Mouse (Mus musculus) embryonic stem cell, embryonic (primary cell): ENCODE results near the gene Lpxn.

Experiments used
- CTCF ChIA-PET, 4 experiments: fragments of 300-600 bp in 2 of 4; fragments of 350-600 bp in 2 of 4; sonication (Branson Sonifier 250); formaldehyde crosslinking; loops; one replicate each; lab custom pipeline; 2022; ENCODE audit warnings: inconsistent platforms in 2 of 4; lab: Charles Lee
- POLR2A ChIA-PET, 4 experiments: fragments of 300-600 bp in 2 of 4; fragments of 350-600 bp in 2 of 4; sonication (Branson Sonifier 250); formaldehyde crosslinking; loops; one replicate each; lab custom pipeline; 2022; ENCODE audit warnings: antibody characterized with exemption in 4 of 4, inconsistent platforms in 1 of 4; lab: Charles Lee

Gene Lpxn

DNA sequence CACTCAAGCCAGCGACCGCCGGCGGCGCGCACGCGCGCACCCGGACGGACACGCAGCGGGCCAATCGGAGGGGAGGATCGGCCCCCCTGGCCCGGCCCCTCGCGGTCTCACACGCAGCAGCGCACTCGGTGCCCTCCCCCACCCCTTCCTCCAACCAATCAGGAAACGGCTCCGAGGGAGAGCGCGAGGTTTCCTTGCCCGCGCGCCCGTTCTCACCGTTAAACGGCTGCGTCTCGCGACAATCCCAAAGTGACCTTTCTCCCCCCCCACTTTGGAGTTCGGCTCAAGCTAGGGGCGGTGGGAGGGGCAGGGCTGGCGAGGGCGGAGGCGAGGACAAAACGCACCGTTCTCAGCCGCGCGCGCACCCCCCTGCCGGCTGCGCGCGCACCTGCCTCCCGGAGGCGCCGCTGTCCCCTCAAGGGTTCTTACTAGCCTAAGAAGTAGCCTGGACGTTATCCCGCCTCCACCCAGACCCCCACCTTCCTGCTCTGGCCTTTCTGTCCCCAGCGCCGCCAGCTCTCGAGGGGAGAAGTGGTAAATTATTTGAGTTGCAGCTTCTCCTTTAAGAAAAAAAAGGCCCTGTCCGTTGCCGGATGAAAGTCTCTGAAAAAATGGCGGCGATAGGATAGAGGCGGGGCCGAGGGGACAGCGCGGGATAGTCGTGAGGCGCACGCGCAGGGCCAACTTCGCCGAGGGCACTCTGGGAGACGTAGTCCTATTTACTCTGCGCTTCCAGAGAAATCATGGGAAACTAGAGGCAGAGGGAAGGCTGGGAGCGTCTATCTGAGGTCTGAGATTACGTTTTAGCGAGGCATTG lies at the start of gene Lpxn, which contains the start of gene Zfp91:
Gene Lpxn, plus strand, starts transcription at position 683 of the 817 bp plus-strand sequence.
Gene Zfp91, minus strand, starts transcription at position 616 of the 817 bp plus-strand sequence.
- POLR2A ChIA-PET: interaction anchor here (0.6 to 3.7 kb wide), 56 partner anchors 9 to 1976 kb away, joined by 3 to 30 read pairs (median 3); partner anchors contain the start of genes Dtx4 (in 2 of the 4) and Tle4 (in 1 of the 4)
- CTCF ChIA-PET: interaction anchor here in 1 of 4 experiments (1.0 kb wide), 1 partner anchor 294 kb away, joined by 3 read pairs; the partner anchor contains the start of gene Dtx4

DNA sequence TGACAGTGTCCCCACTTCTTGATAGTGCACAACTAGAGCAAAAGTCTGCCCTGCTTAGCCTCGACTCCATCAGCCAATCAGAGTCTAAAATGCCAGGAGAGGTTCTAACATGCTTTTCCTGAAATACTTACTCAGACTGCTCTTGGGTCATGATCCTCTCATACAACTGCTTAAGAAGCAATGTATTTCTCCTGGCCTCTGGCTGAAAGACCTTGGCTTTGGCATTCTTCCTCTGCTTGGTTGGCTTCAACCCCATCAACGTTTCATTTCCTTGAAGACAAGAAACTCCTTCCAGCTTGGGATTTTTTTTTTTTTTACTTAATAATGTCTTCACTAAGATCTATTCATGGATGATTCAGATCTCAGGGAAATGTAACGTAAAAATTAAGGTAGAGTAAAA lies 39.7 kb upstream of the Lpxn start:
- ChIA-PET POLR2A (interaction anchor here in 1 of 4 experiments (1.2 kb wide), 1 partner anchor 39 kb away, joined by 3 read pairs; the partner anchor contains the start of genes Lpxn and Zfp91), CTCF (no interaction called here)

DNA sequence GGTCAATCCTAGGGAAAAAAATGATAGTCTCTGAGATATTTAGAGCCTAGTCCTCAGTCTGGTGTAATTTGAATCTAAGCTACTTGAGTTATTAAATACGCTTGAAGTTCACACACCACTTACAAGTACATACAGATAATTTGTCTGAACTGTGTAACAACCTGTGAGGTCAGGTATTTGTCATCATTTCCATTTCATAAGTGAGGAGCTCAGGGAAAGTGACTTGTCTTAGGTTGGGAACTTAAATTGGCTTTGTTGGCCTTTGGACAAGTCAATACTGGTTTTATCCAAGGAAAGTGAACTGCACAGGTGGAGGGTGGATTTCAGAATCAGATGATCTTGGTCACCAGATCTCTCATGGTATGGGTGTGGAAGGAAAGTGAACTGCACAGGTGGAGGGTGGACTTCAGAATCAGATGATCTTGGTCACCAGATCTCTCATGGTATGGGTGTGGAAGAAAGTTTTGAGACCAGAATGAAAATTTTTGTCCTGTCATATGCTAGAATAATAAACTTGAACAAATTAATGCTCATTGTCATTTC lies 37.0 kb upstream of the Lpxn start:
- ChIA-PET POLR2A (interaction anchor here in 2 of 4 experiments (0.6 to 1.4 kb wide), 2 partner anchors 28 to 37 kb away, joined by 3 read pairs; partner anchors contain the start of genes Lpxn (in 1 of the 2) and Zfp91 (in 1 of the 2)), CTCF (no interaction called here)

DNA sequence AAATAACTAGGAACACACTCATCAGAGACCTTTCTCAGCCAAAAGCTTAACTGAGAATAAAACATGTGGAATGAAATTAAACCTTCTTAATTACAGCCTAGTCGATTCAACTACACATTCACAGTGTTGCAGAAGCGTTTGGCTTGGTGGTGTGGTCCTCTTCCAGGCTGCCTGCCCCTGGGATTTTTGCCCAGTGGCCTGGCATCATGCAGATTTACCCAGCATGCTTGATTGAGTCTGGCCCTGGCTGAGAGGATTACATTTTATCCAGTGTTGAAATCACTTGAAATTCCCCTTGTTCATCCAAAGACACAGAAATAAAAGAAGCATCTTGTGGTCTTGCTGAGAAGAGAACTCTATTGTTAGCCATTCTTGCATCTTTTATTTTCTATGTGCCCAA lies 36.3 kb upstream of the Lpxn start:
- ChIA-PET CTCF (no interaction called here), POLR2A (interaction anchor here in 1 of 4 experiments (1.1 to 1.6 kb wide), 2 partner anchors 10 to 27 kb away, joined by 3 to 5 read pairs; no protein-coding TSS in a partner anchor)

DNA sequence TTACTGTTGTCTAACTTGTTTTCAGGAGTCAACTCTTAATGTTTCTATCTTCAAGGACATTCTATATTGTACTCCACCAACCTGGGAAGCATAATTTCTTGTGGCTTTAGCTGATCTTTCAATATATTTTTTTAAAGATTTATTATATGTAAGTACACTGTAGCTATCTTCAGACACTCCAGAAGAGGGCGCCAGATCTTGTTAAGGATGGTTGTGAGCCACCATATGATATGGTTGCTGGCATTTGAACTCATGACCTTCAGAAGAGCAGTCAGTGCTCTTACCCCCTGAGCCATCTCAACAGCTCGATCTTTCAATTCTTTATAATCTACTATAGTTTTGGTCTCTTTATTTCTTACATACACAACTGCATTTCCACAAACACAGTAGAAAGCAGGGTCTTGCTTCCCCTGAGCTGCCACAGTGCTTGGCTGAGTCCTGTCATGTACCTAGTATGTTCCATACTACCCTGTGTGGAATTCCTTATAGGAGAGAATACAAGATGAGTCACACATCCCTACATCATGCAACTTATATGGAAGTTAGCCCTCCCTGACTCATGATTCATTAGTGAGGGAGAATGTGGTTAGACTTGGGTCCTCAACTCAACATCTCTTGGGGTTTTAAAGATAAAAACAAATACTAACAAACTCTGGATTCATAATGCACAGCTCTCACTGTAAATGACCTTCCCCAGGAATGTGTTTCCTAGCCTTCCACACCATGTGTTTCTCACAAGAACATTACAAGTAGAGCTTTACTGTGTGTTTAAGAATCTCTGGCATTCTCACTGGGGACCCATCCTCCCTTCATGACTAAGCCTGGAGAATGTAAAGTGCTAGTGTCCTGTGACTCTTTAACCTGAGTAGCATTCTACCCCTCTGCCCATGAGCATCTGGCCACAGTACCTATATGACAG lies 33.5 kb upstream of the Lpxn start:
- ChIA-PET CTCF (interaction anchor here in 2 of 4 experiments (0.6 to 1.3 kb wide), 4 partner anchors 15 to 58 kb away, joined by 3 to 4 read pairs (median 3); no protein-coding TSS in a partner anchor), POLR2A (interaction anchor here in 3 of 4 experiments (0.6 to 2.2 kb wide), 7 partner anchors 9 to 38 kb away, joined by 3 to 11 read pairs (median 5); partner anchors contain the start of genes Lpxn (in 1 of the 3) and Zfp91 (in 1 of the 3))

DNA sequence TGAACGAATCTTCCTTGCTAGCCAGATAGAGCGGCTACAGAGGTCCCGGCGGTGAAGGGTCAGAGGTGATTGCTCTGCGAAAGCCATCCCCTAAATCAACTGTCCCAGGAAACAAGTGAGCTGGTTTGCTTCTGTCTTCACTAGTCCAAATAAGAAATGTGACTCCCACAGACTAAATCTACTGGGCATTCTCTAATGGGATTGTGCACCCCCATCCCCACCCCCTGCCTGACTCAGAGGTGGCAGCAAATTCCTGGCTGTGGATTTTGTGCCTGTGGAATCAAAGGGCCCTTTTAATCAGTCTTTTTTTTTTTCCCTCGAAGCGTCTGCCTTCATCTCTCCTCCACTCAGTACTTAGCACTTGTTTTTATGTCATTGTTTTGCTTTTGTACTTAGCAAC lies 30.7 kb upstream of the Lpxn start, which contains the start of gene Cntf:
Gene Cntf, minus strand, starts transcription at position 325 of the 400 bp plus-strand sequence.
- POLR2A ChIA-PET: interaction anchor here in 2 of 4 experiments (1.3 to 1.6 kb wide), 3 partner anchors 19 to 170 kb away, joined by 3 to 5 read pairs (median 4); no protein-coding TSS in a partner anchor
- CTCF ChIA-PET: no interaction called here

DNA sequence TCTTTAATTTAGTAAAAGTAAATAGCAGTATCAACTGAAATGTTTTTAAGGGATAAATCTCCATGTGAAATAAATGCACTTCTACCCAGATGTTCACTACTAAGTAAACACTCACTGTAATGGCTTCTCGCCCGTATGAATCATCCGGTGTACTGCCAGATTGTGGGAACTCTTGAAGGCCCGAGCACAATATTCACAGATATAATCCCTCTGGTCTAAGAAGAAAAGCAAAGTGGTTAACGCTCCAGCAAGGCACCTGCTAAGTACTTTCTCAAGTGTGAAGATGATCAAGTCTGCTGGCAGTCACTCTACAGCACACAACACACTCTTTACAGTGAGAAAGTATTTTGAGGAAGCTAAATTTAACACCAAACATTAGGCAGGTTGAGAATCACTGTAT lies 25.1 kb upstream of the Lpxn start:
- CTCF ChIA-PET: no interaction called here
- POLR2A ChIA-PET: interaction anchor here in 1 of 4 experiments (1.2 to 1.7 kb wide), 2 partner anchors 11 to 16 kb away, joined by 3 to 4 read pairs; no protein-coding TSS in a partner anchor

DNA sequence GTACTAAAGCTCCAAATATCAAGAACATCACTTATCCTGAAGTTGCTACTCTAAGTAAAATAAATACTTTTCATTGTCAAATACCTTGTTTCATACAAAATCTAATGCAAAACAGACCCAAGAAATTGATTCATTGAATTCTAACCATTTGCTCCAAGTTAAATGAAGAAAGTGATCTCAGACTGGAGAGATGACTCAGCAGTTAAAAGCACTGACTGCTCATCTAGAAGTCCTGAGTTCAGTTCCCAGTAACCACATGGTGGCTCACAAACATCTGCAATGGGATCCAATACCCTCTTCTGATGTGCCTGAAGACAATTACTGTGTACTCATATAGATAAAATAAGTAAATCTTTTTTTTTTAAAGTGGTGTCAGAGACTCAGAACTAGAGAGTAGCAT lies 15.6 kb upstream of the Lpxn start:
- POLR2A ChIA-PET: interaction anchor here in 1 of 4 experiments (0.8 to 1.0 kb wide), 2 partner anchors 12 to 15 kb away, joined by 5 to 6 read pairs; partner anchors contain the start of genes Lpxn and Zfp91

DNA sequence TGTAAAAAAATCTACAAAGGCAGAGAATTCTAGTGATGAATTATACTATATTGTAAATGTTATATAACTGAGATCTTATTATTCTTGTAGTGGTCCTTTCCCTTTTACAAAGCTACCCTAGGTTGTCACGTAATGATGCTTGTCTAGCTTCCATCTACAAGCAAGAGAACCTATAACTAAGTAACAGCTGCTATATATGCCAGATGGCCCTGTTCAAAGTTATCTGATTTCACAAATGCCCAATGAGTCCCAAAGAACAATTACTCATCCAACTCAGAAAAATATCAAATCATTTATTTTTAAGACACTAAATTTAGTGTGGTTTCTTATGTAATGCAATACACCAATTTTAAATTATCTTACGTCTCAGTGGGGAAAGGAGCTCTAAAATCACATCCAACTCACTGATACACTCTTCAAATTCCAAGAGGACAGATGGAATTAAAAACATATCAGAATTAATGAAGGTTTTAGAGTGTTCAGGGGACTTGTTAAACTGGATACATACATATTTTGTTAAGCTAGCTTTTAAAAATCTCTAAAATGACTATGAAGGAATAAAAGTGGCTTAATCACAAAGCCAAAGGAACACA lies 9.1 kb upstream of the Lpxn start:
- ChIA-PET CTCF (no interaction called here), POLR2A (interaction anchor here in 3 of 4 experiments (0.7 to 3.9 kb wide), 7 partner anchors 8 to 125 kb away, joined by 3 to 30 read pairs (median 3); partner anchors contain the start of genes Lpxn (in 2 of the 3) and Zfp91 (in 2 of the 3))

More for the DNA sequence above, 15.6 kb upstream of the Lpxn start:
- CTCF ChIA-PET: no interaction called here

DNA sequence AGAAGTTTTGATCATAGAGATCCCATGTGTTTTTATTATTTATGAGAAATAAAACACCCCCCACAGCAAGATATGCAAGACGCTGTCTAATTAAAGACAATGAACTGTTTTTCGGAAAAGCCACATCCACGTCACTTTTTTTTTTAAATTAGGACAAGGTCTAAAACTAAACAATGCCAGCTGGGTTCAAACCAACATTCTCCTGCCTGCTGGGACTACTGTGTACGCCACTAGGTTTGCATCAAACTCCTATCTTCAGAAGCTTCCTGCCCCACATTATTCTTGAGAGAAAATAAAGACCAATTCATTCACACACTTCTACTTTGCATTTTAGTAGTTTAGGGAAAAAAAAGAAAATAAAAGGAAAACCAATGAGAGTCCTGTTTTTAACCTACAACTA lies 8.3 kb upstream of the Lpxn start:
- ChIA-PET POLR2A (interaction anchor here in 1 of 4 experiments (1.1 kb wide), 1 partner anchor 51 kb away, joined by 3 read pairs; no protein-coding TSS in a partner anchor), CTCF (no interaction called here)

DNA sequence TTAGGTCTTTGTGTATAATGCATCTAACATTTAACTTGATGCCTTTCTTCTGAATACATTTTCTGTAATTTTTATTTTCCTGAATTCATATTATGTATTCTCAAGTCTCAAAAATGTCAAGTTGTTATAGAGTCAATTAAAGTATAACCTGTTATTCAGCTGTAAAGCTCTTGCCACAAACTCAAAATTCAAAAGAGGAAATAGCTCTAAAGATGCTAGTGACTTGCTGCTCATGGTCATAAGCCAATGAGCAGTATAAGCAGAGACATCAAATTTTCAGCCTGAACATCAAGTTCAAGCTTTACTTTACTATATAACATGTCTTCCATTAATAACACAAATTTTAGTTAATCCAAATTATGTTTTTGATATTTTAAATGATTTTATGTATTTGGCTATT lies 3.6 kb upstream of the Lpxn start:
- CTCF ChIA-PET: interaction anchor here in 1 of 4 experiments (0.7 kb wide), 1 partner anchor 168 kb away, joined by 13 read pairs; no protein-coding TSS in a partner anchor
- POLR2A ChIA-PET: interaction anchor here (0.7 to 1.6 kb wide), 9 partner anchors 9 to 144 kb away, joined by 3 to 6 read pairs (median 5); no protein-coding TSS in a partner anchor

DNA sequence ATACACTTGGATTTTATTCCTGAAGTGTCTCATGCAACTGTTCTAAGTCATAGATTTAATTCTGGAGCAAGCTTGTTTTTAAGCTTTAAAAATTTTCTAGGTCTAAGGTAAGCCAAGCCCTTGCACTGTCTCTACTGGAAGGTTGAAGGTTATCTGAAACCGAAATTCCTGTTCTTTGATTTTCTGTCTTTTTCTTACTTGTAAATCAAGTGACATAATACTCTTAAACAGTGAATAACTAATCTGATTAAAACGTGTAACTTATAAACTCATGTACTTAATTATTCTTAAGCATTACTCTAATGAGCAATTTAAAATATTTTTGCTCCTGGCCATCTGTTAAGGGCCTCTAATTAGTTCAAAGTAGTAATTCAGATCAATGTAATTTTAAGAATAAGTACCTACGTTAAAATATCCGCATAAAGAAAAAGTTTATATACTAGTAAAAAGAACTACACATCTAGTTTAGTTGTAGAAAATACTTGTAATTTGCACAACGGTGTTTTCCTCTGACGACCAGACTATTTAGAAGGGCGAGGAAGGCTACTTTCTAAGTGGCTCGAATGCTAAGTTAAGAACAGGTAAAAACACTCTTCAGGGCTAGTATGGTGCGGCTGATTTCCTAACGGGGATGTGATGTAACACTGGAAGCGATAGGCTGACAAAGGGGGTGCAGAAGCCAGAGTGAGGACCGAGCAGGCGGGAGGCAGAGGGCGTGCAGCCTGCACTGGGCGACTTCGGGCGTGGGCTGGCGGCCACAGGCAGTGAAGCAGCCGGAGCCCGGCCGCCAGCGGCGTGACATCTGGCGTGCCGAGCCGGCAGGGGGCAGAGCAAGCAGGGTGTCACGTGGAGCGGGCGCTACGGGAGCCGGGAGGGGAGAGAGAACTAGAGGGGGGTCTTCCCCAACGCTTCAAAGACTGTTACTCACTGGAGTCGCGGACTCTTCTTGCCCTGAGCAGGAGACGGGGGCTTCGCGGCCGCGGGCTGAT lies 1.6 kb upstream of the Lpxn start:
- ChIA-PET POLR2A (interaction anchor here in 3 of 4 experiments (0.7 to 3.7 kb wide), 24 partner anchors 8 to 1803 kb away, joined by 3 to 30 read pairs (median 4); partner anchors contain the start of gene Tle4 (in 1 of the 3)), CTCF (interaction anchor here in 1 of 4 experiments (0.6 kb wide), 1 partner anchor 19 kb away, joined by 3 read pairs; no protein-coding TSS in a partner anchor)

DNA sequence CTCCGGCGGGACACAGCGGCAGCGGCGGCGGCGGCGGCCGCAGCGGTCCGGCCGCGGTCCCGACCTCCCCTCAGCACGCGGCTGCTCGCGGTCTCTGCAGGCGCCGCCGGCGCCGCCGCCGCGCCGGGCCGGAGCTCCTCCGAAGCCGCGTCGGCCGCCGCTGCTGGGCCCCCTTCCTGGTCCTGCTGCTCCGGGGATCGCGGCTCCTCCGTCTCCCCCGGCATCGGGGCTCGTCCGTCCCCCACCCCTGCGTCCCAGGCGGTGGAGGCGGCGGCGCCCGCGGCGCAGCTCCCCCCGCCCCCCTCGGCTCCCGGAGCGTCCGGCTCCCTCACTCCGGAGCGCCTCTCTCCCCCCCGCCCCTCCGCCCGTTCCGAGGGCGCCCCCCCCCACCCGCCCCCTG lies 883 bp upstream of the Lpxn start:
- ChIA-PET POLR2A (interaction anchor here in 3 of 4 experiments (0.6 to 3.7 kb wide), 39 partner anchors 8 to 1803 kb away, joined by 3 to 30 read pairs (median 4); partner anchors contain the start of gene Tle4 (in 1 of the 3)), CTCF (interaction anchor here in 1 of 4 experiments (1.0 kb wide), 1 partner anchor 294 kb away, joined by 3 read pairs; the partner anchor contains the start of gene Dtx4)

DNA sequence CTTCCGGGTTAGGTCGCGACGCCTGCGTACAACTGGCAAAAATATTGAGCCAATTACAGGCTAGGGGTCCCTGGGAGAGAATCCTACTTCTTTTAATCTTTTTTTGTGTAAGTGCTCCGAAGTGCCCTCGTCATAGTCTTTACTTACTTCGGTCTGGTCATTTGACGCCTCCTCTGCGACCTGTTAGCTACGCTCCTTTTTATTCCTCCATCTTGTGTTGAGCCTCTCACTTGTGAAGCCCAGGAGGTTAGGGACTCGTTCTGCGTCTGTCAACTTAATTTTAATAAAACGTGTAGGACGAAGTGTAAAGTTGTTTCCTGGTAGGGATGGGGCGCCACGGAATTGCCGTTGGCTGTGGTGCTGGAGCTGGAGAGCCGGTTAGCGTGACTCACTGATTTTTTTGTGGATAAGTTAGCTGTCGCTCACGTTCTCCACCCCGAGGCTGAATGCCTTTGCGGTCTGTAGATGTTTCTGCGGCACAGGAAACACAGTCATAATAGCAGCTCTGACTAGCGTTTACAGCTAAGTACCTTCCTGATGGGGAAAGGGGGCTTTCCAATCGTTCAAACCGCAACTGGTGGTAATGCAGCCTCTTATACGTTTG lies 437 bp downstream of the Lpxn start:
- ChIA-PET POLR2A (interaction anchor here in 3 of 4 experiments (0.6 to 3.7 kb wide), 33 partner anchors 9 to 333 kb away, joined by 3 to 30 read pairs (median 4); partner anchors contain the start of gene Dtx4 (in 2 of the 3)), CTCF (no interaction called here)

DNA sequence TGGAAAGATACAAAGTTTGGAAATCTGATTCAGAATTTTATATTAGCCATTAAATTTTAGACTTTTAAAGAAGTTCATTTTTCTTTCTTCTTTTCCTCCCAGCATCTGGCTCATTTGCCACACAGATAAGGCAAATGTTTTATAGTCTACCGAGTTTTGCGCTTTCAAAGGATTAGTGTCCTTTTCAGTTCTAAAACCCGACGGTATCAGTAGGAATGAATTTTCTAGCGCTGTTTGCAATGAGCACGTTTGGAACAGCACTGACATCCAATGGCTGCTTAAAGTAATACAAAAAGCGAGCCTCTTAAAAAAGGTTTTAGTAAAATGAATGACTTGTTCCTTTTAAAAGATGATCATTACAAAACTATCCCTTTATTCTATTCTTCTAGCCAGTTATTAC lies 1.1 kb downstream of the Lpxn start:
- CTCF ChIA-PET: no interaction called here
- POLR2A ChIA-PET: interaction anchor here in 3 of 4 experiments (0.7 to 3.7 kb wide), 18 partner anchors 10 to 333 kb away, joined by 3 to 30 read pairs (median 4); partner anchors contain the start of gene Dtx4 (in 2 of the 3)
